Mouse (Mus musculus) urinary bladder, postnatal 4 days (tissue): ENCODE measurements around the gene Arhgef7.

ENCODE experiments used
- DNase-seq, 2 experiments: peaks; one replicate each; pipeline ENCODE4 v3.0.0; 2021 to 2022; ENCODE audit warnings: low spot score in 2 of 2

The Arhgef7 gene

DNA sequence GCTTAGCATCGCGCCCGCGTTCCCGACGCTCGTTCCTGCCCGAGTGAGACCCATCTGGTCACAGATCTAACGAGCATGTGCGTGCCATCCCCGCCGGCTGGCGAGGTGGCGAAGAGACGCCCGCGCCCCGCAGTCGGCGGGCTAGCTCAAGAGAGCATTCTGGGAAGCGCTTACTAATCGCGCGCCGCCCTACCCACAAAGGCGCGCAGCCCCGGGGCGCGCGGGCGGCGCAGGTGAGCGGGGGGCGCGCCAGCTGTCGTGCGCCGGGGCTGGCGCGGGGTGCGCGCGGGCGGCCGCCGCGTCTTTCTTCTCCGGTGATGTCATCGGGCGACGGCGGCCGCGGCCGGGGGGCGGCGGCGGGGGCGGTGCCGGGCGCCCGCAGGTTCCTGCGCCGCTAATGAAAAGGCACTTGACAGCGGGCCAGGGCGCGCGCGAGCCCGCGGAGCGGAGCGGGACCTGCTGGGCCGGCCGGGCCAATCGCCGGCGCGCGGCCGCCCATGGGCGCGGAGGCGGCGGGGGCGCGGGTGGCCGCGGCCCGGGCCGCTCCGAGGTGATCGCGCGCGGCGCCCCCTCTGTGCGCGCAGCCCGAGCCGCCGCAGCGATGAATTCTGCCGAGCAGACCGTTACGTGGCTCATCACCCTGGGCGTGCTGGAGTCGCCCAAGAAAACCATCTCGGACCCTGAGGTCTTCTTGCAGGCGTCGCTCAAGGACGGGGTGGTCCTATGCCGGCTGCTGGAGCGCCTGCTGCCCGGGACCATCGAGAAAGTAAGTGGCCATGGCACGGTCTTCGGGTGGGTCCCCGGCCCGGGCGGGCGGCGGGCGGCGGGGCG lies at the start of gene Arhgef7:
Gene Arhgef7 (plus strand): TSS at position 71 of the 831 bp plus-strand sequence.
- no peak for DNase-seq

DNA sequence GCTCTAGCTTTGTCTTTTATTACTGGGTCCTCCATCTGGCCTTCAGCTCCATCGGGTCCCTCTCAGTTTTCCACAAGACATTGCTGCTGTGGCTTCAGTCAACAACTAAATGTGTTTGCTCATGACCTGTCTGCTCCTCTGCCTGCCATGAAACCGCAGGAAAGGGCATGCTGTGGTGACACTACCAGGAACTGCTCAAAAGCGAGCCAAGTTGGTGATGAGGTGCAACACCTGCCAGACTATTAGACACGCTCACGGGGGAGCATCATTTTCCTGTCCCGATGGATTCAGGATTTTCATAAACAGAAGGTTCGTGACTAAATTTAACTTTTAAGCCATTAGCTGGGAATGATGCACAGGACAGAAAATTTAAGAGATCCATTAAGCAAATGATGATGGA lies 43.0 kb upstream of the Arhgef7 start:
- no peak for DNase-seq

DNA sequence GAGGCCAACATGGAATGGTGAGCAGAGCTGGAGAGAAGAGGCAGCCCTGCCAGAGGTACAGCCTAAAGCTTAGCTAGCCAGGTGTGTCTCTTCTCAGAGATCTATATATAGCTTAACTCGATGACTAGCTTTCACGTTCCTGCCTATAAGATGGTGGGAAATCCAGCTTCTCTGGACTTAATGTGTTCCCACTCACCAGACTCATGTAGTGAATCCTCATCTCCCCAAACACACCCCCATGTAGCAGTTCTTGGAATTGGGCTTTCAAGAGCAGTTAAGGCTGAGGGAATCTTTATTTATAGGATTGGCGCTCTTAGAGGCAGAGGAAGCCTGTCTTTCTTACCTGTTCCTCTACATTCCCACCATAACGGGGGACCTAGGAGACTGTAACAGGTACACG lies 40.3 kb upstream of the Arhgef7 start:
- no peak for DNase-seq

DNA sequence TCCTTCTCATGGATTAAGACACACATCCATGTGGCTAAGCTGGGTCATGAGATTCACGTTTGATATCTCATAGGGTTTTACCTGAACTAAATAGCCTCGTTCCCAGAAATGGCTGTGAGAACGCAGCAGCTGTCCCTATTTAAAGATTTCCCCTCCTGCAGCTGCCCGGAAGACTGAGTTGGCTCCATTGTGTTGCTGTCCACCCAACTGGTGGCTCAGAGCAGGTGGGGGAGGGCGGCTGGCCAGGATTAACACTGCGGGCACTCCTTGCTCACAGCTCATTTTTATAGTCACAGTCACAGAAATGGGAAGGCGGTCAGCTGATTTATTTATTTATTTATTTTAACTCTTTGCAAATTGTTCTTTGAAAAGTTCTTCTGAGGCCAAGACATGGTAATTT lies 37.6 kb upstream of the Arhgef7 start:
- DNase-seq, result no peak

DNA sequence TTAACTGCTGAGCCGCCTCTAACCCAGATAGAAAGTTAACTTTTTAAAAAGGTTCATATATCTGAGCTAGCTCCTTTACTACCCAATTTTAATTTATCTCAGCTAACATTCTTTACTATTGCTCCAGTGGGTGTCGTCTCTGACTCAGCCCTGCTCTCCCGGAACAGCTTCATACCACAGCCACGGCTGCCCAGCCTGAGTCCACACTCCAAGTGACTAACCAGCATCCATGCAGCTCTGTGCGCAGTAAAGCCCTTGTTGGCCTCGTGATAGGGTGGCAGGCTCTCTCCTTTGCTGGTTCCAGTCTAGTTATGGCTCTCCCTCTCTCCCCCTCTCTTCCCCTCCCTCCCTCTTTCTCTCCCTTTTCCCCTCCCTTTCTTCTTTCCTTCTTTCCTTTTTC lies 36.2 kb upstream of the Arhgef7 start:
- DNase-seq, result no peak

DNA sequence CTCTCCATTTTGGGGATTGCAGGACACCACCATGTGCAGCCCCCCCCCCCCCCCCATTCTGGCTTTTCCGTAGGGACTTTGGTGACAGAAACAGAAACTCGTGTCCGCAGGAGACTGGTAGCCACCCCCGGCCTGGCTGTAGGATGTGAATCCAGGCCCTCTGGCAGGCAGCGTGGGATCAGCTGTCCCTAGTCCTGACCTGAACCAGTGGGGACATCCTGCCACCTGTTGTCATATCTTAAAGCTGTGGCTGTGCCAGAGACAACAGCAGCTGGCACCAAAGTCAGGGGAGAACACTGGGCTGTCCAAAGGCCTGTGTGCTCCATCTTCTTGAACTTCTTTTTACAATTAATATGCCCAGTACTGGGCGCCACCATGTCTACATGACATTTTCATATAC lies 35.8 kb upstream of the Arhgef7 start:
- DNase-seq, result no peak

DNA sequence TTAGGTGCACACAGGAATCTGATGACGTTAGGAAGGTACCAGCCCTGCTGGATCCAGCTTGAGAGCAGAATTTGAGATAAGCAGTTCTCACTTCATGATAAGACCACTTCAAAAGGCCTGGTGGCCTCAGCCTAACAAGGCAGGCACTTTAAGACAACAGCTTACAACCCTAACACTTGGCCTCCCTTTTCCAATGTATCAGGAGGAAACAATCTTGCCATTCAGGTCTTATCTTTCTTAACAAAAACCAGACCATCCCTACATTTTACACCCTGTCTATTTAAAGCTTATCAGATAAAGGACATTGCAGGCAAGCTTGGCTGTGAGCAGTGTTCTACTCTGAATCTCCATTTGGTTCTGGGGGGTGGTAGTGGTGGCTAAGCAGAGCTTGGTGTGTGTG lies 35.1 kb upstream of the Arhgef7 start:
- DNase-seq, result no peak

DNA sequence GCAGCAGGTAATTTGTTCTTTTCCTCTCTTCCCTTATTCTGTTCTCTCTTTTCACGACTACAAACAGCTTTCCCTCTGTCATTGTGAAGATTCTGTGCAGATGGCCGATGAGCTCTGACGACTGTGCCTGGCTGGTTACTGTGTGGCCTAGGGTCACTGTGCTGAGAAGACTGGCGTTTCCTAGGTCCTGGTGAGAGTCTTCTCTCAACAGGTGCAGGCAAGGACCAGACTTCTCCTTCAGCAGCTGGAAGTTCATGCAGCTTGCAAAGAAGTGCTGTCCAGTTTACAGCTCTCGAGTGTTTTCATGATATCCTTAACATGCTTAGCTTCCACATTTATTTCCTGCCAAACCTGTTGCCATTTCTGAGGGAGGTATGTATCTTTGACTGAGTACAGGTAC lies 33.5 kb upstream of the Arhgef7 start:
- DNase-seq, result no peak

DNA sequence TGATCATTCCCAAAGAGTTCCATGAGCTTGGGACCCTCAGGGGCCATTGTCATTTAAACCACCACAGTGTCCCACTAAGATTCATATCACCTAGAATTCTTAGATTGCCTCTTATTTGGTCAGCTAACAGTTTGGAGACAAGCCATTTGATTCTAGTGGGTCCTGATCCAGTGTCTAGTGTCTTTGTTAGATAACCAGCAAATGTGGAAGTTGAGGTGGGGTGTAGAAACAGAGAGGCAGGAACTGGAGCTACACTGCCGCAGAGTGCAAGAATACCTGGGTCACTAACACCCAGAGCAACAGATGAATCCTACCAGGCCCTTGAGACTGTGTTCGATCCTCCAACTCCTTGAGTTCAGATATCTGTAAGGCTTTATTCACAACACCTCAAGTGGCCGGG lies 31.3 kb upstream of the Arhgef7 start:
- DNase-seq, result no peak

DNA sequence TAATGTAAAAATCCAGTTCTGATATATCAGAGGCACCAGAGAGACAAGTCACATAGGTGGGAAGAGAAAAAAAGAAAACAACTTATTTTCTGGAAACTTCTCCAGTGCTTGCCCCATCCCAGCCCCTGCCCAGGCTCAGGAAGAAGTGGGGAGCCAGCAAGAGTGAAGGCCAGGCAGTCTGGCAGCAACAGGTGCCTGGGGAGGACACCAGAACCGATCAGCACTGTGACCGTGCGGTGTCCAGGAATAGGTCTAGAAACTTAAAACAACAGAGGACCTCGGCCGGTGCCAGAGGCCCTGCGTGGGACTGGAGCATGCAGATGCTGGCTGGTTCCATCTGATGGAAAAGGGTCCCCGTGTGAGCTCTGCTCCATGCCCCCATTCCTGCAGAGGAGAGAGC lies 30.1 kb upstream of the Arhgef7 start:
- no peak for DNase-seq

DNA sequence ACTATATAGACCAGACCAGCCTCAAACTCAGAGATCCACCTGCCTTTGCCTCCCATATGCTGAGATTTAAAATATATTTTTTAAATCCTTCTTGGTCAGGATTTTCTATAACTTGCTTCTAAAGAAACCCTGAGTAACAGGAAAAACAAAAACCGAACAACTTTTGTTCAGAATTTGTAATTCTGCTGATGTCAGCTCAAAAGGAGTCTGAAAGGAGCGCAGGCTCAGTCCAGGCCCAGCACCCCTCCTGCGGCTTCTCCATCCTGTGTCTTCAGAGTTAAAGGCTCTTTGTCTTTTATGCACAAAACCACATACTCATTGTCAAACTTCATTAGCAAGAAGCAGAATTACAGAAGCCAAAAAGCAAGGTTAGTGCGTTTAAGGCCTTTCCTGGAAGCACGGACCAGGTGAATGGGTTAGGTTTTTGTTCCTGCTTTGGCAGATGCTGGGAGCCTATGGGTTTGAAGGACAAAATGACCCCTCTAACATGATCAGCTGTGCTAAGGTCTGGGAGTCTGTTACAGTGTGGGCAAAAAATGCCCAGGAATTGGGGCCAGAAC lies 28.0 kb upstream of the Arhgef7 start:
- no peak for DNase-seq

DNA sequence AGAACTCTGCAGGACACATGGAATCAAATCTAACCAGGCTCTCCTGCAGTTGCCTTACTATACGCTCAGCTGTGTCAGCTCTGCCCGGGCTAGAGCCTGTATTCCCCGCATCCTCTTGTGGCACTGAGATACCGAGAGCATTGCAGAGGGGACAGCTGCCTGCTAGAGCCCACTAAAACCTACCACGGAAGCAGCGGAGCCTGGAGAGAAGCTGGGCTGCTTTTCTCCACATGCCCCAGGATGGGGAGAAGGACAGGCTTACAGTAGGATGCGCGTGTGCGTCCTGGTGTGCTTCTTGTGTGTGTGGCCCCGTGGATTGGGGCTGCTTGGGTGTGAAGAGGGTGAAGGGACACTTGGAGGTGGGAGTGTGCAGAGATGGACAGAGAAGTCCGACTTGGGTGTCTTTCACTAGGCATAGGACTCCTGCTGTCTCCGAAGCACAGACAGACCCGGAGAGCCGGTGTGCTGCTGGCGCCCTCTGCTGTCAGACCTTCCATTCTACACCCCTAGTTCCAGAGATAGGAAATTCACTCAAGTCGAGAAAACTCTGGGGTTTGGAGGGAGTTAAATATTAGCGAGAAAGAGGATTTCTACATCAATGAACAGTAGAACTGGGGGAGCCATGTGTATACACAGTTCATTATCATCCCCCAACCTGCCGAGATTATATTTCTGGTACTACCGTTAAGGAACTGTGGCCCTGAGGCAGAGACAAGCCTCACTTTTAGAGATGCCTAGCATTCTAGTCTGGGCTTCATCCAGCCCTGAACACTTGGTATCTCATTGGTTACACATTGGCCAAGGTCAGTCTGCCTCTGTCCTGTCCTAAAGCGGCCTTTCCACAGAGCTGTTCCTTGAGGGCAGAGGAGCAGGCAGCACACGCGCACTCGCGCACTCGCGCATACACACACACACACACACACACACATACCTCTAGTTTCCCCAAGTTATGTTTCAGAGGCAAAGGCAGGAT lies 27.2 kb upstream of the Arhgef7 start:
- DNase-seq, result peak; percentile 66 to 80

DNA sequence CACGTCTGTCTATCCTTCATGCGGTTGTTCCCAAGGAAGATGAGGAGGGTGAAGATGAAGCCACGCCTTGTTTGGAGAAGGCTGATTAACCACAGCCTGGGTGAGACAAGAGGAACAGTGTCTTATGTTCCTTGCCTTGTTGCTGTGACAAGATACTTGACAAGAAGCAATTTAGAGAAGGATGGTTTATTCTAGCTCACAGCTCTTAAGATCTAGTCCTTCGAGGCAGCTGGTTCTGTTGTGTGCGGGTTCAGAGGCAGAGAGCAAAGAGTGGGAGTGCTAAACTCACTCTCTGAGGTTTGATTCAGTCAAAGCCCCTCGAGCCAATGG lies 26.5 kb upstream of the Arhgef7 start, which contains the start of gene 1700016D06Rik:
Gene 1700016D06Rik (minus strand): TSS at position 31 of the 330 bp plus-strand sequence.
- DNase-seq, result no peak

DNA sequence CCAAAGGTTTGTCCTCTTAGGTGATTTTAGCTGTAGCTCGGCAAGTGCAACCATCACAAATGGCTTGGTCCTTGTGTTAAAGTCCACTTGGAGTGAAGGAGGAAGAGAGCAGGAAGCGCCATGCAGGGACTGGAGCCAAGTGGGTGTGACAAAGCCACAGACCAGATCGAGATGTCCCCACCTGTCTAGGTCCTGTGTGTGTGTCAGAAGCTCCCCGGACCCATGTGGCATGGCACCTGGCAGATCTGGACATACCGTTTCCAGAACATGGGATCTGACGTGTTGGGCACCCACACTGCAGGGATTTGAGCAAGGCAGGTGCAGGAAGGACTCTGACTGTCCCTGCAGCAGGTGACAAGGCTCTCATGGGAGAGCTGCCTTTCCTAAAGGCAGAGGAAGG lies 26.1 kb upstream of the Arhgef7 start:
- no peak for DNase-seq

DNA sequence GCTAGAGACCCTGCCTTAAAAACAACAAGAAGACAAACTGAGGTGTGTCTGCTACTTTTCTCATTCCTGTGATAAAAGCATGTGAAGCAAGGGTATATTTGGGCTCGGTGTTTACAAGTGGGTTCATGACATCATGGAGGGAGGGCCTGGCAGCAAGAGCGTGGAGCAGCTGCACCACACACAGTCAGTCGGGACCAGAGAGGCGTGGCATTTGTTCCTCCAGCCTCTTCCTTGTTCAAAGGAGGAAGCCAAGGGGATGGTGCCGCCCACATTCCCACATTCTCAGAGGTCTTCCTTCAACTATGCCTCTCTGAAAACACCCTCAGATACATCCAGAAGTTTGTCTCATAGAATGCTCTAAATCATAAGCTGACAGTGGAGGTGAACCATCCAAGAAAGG lies 23.7 kb upstream of the Arhgef7 start:
- DNase-seq, result no peak

DNA sequence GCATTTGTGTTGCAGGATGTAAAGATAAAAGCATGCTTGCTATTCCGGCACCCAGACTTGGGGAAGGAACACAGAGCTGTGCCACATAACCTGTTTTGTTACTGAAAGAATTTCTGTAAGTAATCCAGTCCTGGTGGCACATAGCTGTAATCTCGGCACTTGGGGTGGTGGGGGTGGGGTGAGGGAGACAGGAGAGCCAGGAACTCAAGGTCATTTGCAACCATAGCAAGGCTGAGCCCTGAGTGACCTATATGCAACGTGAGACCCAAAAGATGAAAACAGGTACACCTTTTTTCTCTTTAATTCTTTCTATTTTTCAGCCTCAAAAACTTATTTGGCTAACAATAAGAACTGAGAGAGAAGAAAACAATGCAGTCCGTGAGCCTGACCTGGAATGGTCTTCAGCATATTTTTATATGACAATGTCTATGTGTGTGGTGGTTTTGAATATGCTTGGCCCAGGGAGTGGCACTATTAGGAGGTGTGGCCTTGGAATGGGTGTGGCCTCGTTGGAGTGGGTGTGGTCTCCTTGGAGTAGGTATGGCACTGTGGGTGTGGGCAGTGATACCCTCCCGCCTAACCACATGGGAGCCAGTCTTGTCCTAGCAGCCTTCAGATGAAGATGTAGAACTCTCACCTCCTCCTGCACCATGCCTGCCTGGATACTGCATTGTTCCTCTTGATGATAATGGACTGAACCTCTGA lies 22.7 kb upstream of the Arhgef7 start:
- DNase-seq, result no peak

DNA sequence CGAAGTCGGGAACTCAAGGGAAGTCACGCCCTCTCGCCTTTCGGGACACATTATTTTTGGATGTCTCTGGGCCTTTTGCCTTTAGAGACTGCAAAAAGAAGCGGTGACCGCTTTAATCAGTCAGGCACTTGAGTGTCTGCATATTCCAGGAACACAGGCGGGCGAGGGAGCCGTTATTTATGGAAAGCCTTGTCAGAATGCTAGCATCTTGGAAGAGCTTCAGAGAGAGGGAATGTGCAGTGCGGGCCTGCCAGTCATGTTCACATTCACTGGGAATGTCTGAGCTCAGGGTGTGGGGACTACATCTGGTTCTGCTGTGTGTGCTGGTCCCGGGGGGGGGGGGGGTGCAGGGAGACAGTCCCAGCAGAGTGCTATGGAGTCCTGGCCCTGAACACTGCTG lies 21.7 kb upstream of the Arhgef7 start:
- DNase-seq, result peak in 1 of 2 experiments; percentile 26

DNA sequence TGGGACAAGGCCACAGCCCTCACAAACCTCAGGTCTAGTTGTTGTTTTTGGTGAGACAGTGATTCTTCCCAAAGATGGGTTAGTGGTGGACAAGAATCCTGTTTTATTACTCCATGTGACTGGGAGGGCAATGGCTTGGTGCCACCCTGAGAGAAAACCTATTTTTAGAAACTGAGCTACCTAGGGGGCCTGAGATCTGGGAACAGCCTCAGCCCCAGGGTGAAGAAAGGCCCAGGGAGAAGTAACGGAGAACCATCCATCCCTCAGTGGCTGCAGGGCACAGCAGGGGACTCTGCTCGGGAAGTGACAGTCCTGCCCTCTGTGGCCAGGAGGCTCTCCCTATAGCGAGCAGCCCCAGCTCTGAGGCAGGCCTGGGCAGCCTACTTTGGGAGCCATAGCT lies 19.8 kb upstream of the Arhgef7 start:
- no peak for DNase-seq

DNA sequence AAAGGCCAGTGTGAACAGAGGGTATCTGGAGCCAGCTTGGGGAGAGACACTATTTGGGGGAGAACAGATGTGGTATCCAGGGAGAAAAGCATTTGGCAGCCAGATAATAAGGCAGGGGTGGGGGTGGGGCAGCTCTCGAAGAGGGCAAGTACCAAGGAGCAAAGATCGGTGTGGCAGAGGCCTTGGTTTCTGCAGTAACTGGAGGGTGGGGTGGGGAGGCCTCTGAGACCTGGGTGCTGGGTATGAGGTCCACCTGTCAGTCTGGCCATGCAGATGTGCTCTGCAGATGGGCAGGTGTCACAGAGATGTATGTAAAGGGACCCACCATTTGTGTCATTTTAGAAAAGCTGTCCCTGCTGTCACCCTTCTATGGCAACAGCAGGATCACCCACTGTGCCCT lies 18.7 kb upstream of the Arhgef7 start:
- DNase-seq, result no peak

DNA sequence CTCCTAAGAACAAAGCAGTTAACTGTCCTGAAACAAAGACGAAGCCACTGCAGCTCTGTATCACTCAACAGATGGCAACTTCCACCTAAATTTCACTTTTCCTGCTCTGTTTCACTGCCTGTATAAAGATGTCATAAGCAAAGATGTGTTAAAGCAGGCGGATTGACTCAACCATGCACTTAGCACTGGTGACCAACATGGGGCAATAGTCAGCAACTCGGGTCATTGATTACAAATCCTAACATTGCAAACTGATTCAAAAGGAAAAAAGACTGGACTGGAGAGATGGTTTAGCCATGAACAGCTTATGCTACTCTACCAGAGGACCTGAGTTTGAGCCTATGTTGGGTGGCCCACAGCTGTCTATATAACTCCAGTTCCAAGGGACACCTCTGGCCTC lies 18.0 kb upstream of the Arhgef7 start:
- no peak for DNase-seq

DNA sequence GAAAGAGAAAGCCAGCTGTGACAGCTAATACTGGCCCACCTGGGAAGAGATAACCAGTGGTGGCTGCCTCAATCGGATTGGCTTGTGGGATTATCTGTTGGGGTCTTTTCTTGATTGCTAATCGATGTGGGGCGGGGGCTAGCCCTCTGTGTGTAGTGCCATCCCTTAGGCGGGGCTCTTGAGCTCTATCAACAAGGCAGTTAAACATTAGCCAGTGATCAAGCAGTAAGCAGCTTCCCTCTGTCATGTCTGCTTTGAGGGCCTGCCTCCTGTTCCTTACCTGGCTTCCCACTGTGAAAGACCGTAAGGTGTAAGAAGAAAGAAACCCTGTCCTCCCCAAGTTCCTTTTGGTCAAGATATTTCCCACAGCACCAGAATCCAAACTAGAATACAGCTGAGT lies 17.1 kb upstream of the Arhgef7 start:
- DNase-seq, result no peak

DNA sequence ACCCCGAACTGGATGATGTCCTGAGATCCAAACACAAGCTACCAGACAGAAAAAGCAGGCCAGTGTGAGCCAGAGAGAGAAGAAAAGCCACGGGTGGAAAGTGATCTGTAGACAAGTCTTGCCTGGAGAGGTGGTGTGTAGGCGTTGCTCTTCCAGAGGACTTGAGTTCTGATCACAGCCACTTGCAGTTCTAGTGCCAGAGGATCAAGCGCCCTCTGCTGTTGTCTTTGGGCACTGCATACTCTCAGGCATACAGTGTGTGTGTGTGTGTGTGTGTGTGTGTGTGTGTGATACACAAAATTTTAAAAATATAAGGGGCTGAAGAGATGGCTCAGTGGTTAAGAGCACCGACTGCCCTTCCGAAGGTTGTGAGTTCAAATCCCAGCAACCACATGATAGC lies 15.3 kb upstream of the Arhgef7 start:
- DNase-seq, result no peak
